Mouse (Mus musculus) midbrain, embryonic 11.5 days (tissue): Measurements from ENCODE around the gene Lbx2. TPM values are rescaled to one million over a fixed set of nuclear protein-coding genes. Genes with fewer than 3 reads are reported as not detected.
A peak's percentile ranks its signal among the peaks of the same experiment; 100 is the strongest.

Experiments used
- ATAC-seq: fragments of 200-750 bp; cut with Nextera tagmentation; 2 replicates; pipeline ENCODE4 v1.8.0; 2017; ENCODE audit warnings: moderate TSS enrichment, moderate library complexity; ENCODE audit not compliant: low FRiP score
- DNase-seq: peaks from one replicate; pipeline ENCODE4 v3.0.0; 2015; ENCODE audit warnings: low spot score; ENCODE audit errors: missing footprints
- H3K27ac ChIP-seq: fragments of 300-500 bp; sonication (generic); 2 replicates; pipeline ENCODE4 v1.5.1; 2014; ENCODE audit warnings: low read depth, low read length
- H3K27me3 ChIP-seq: fragments of 300-500 bp; sonication (generic); 2 replicates; pipeline ENCODE4 v1.6.1; 2014; ENCODE audit warnings: mild to moderate bottlenecking, low read length, moderate library complexity, mixed read lengths; ENCODE audit not compliant: control insufficient read depth, insufficient read depth
- H3K36me3 ChIP-seq: fragments of 300-500 bp; sonication (generic); 2 replicates; pipeline ENCODE4 v1.6.1; 2014; ENCODE audit warnings: mild to moderate bottlenecking, low read length, moderate library complexity, mixed read lengths; ENCODE audit not compliant: control insufficient read depth, insufficient read depth
- H3K4me1 ChIP-seq: fragments of 300-500 bp; sonication (generic); 2 replicates; pipeline ENCODE4 v1.6.1; 2014; ENCODE audit warnings: low read length; ENCODE audit not compliant: control insufficient read depth, insufficient read depth
- H3K4me2 ChIP-seq: fragments of 300-500 bp; sonication (generic); 2 replicates; pipeline ENCODE4 v1.6.1; 2014; ENCODE audit warnings: mild to moderate bottlenecking, moderate library complexity
- H3K4me3 ChIP-seq: fragments of 300-500 bp; sonication (generic); 2 replicates; pipeline ENCODE4 v1.5.1; 2014; ENCODE audit warnings: low read depth, low read length
- H3K9ac ChIP-seq: fragments of 300-500 bp; sonication (generic); 2 replicates; pipeline ENCODE4 v1.6.1; 2014; ENCODE audit warnings: low read length
- H3K9me3 ChIP-seq: fragments of 300-500 bp; sonication (generic); 2 replicates; pipeline ENCODE4 v1.6.1; 2016; ENCODE audit warnings: low read length; ENCODE audit not compliant: control insufficient read depth
- WGBS: fragments of 180-500 bp; shearing (Covaris S2); extraction: QIAGEN DNeasy Blood & Tissue Kit; methylation state at CpG from one replicate; pipeline ENCODE4 v1.1.7; 2014; 5-methylcytosine and 5-hydroxymethylcytosine counted together
- polyA plus RNA-seq: library from polyadenylated mRNA; unstranded; fragments of >200 nt; fragmentation: Nextera tagmentation; extraction: Ambion mirVana; gene quantifications from 2 replicates; pipeline ENCODE4 v1.2.1, GENCODE M21; 2014

The Lbx2 gene
- polyA plus RNA-seq, 1 experiment from 2014 or later = 0.44 TPM

DNA sequence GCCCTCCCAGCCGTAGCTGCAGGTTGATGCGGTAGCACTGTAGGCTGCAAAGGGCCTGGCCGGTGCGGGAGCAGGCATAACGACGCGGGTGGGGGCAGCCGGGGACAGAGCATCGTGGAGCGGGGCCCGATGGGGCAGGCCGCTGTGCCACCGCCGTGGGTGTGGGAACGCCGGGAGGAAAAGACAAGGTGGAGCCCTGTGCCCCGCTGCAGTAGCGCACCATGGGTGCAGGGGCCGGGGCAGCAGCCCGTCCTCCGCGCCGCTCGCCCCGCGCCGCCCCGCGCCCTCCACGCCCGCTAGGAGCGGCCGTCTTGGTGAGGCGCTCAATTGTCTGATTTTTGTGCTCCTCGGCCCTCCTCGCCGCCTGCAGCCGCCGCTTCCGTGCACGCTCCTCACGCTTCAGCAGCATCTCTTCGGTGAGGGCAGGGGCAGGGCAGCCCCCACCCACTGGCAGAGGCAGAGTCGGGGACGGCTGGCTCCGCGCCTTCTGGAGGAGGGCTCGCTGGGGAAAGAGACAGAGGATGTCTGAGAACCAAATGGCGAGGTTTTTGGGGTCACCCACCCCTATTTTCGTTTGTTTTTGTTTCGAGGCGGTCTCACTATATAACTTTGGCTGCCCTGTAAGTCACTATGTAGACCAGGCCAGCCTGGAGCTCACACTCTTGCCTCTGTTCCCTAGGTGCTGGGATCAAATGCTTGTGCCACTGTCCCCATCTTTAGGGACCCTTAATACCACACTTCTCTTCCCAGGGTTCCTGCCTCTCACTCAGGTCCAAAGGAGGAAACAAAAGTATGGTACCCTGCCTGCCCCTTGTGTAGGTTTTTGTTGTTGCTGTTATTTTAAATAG lies 35.9 kb downstream of the Lbx2 start:
- DNase-seq = no peak
- peak overlapping the region; percentile 98 for H3K9ac ChIP-seq
- ATAC-seq = no peak

DNA sequence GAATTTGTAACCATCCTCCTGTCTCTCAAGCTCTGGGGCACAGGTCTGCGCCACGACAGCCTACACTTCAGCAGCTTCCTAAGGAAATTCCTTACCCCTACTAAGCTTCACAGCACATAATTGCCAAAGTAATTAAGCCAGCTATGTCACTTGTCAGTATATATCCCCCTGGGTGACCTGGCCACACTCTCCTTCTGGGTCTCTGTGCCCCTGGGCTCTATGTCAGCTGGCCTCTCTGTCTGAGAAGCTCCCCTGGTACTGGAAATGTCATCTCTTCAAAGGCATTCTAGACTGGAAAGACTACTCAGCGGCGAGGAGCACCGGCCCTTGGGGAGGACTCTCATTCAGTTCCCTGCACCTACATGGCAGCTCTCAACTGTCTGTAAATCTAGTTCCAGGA lies 36.8 kb downstream of the Lbx2 start:
- H3K27ac ChIP-seq = no peak overlapping the region
- H3K9me3 ChIP-seq = no peaks in the 10 kb centered on the region
- H3K36me3 ChIP-seq = no peaks in the 10 kb centered on the region; the same call in 1 of the 2 replicates
- DNase-seq = no peak
- H3K4me2 ChIP-seq = peak overlapping the region; percentile 98
- no peak overlapping the region for H3K9ac ChIP-seq
- peak overlapping the region; percentile 79; the same call in 1 of the 2 replicates for H3K4me3 ChIP-seq
- peaks cover 36% of the 10 kb centered on the region for H3K4me1 ChIP-seq
- whole genome bisulfite sequencing = 86% methylated on average over 5 of the region's 5 CpGs
- no peaks in the 10 kb centered on the region for H3K27me3 ChIP-seq
- no peak for ATAC-seq

More for the DNA sequence above, 35.9 kb downstream of the Lbx2 start:
- WGBS = 3% methylated on average over 46 of the region's 52 CpGs
- peak overlapping the region; percentile 98 for H3K4me2 ChIP-seq
- H3K9me3 ChIP-seq = no peaks in the 10 kb centered on the region
- H3K4me3 ChIP-seq = peak overlapping the region; percentile 79
- H3K4me1 ChIP-seq = peaks cover 36% of the 10 kb centered on the region
- no peaks in the 10 kb centered on the region for H3K27me3 ChIP-seq
- no peaks in the 10 kb centered on the region; the same call in 1 of the 2 replicates for H3K36me3 ChIP-seq
- H3K27ac ChIP-seq = peak overlapping the region; percentile 97

DNA sequence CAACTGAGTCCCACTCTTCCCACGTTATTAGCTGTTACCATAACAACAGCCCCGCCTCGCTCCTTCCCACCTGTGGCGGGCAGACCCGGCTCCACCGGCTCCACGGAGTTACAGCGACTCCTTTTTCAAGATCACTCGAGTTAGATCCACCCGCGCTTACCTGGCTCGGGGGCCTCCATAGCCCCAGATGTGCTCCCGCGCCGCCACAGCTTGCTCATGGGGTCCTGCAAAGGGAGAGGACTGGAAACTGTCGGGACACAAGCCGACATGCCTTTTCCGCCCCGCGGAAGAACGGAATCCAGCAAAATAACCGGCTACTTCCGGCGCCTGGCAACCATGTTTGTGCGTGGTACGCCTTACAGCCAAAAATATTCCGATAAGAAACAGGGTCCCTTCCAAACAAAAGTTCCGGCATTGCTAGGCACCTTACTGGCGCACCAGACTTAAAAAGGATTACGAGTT lies 38.7 kb downstream of the Lbx2 start:
- ATAC-seq (peak; percentile 1; the same call in 1 of the 2 replicates), DNase-seq (peak; percentile 99)
- peaks cover 32% of the 10 kb centered on the region for H3K4me1 ChIP-seq
- H3K4me3 ChIP-seq = peak overlapping the region; percentile 72
- H3K36me3 ChIP-seq = no peaks in the 10 kb centered on the region
- peak overlapping the region; percentile 85 for H3K4me2 ChIP-seq
- H3K27me3 ChIP-seq = no peaks in the 10 kb centered on the region
- under 1% methylated on average over 30 of the region's 30 CpGs for WGBS
- peak overlapping the region; percentile 80 for H3K9ac ChIP-seq
- H3K27ac ChIP-seq = peak overlapping the region; percentile 48; the same call in 1 of the 2 replicates
- H3K9me3 ChIP-seq = no peaks in the 10 kb centered on the region

DNA sequence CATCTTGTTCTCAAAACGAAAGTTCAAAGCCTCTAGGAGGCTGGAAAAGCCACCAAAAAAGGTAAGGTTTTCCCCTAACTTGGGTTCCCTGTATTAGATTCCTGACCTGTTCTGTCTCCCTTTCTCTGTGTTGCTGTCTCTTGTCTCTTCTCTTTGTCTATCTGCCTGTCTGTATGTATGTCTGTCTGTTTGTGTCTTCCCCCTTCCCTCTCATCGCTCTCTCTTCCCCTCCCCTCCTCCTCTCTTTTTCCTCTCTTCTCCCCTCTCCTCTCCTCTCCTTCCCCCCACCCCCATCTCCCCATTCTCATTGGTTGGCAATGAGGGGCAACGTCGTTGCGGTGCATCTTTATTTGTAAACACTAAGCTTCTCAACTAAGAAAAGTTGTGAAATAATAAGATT lies 39.2 kb downstream of the Lbx2 start, which contains the start of gene Ino80b:
Gene Ino80b, minus strand, starts transcription at position 101 of the 400 bp plus-strand sequence.
- 30% methylated on average over 5 of the region's 5 CpGs for WGBS
- Histone ChIP-seq H3K4me1 (peaks cover 27% of the 10 kb centered on the region), H3K36me3 (no peaks in the 10 kb centered on the region), H3K9me3 (no peaks in the 10 kb centered on the region), H3K9ac (peak within 1 kb of the TSS; percentile 80), H3K27me3 (no peaks in the 10 kb centered on the region), H3K4me2 (peak within 1 kb of the TSS; percentile 85), H3K27ac (peak within 1 kb of the TSS; percentile 48; the same call in 1 of the 2 replicates), H3K4me3 (peak within 1 kb of the TSS; percentile 72)
- no peak for ATAC-seq
- no peak for DNase-seq

DNA sequence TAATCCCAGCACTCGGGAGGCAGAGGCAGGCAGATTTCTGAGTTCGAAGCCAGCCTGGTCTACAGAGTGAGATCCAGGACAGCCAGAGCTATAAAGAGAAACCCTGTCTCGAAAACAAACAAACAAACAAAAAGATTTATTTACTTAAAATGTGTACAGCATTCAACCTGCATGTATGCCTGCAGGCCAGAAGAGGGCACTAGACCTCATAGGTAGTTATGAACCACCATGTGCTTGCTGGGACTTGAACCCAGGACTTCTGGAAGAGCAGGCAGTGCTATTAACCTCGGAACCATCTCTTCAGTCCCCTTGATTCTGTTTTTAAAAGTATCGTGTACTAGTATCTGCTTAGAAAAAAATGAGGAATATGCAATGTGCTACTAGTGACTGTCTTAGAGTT lies 41.3 kb downstream of the Lbx2 start:
- H3K4me3 ChIP-seq = no peak overlapping the region
- H3K9me3 ChIP-seq = no peaks in the 10 kb centered on the region
- H3K27me3 ChIP-seq = no peaks in the 10 kb centered on the region
- no peak overlapping the region for H3K9ac ChIP-seq
- H3K4me1 ChIP-seq = peaks cover 20% of the 10 kb centered on the region
- 94% methylated on average over 5 of the region's 5 CpGs for WGBS
- no peak for ATAC-seq
- no peaks in the 10 kb centered on the region for H3K36me3 ChIP-seq
- H3K27ac ChIP-seq = no peak overlapping the region
- no peak for DNase-seq
- H3K4me2 ChIP-seq = no peak overlapping the region

DNA sequence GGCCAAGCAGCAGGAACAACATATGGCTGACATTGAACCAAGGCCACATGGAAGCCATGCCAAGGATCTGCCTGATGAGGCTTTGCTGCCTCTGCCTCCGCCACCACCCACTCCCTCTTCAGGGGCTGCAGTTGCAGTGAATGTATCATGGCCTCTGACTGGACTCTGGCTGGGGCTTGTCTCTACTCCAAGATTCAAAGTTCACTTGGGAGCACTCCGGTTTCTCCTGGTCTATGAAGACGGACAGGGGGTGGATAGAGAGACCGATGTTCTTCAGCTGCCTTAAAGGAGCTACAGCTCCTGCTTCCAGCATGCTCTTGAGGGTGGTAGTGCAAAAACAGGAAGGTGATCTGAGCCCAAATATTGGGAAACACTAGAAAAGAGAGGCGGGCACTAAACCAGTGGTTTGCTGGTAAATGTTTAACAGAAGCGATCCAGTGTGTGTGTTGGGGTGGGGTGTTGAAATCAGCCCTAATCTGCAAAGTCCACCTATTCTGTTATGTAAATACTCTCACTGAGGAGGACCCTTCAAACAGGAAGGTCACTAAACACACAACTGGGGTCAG lies 45.4 kb downstream of the Lbx2 start:
- Histone ChIP-seq H3K27me3 (peaks cover 7% of the 10 kb centered on the region), H3K9me3 (no peaks in the 10 kb centered on the region), H3K4me2 (no peak overlapping the region), H3K4me1 (peaks cover 12% of the 10 kb centered on the region), H3K27ac (no peak overlapping the region), H3K4me3 (no peak overlapping the region), H3K36me3 (no peaks in the 10 kb centered on the region), H3K9ac (no peak overlapping the region)
- DNase-seq = no peak
- WGBS = 85% methylated on average over 6 of the region's 6 CpGs
- no peak for ATAC-seq

GRCm38 (mm10) chr6:83132176-83132919 lies 46.2 kb downstream of the Lbx2 start:
- WGBS = 88% methylated on average over 9 of the region's 9 CpGs
- DNase-seq = no peak
- Histone ChIP-seq H3K27ac (no peak overlapping the region), H3K4me3 (no peak overlapping the region), H3K36me3 (no peaks in the 10 kb centered on the region), H3K4me2 (no peak overlapping the region), H3K27me3 (peaks cover 7% of the 10 kb centered on the region), H3K4me1 (peaks cover 20% of the 10 kb centered on the region), H3K9ac (no peak overlapping the region), H3K9me3 (no peaks in the 10 kb centered on the region)
- ATAC-seq = no peak

DNA sequence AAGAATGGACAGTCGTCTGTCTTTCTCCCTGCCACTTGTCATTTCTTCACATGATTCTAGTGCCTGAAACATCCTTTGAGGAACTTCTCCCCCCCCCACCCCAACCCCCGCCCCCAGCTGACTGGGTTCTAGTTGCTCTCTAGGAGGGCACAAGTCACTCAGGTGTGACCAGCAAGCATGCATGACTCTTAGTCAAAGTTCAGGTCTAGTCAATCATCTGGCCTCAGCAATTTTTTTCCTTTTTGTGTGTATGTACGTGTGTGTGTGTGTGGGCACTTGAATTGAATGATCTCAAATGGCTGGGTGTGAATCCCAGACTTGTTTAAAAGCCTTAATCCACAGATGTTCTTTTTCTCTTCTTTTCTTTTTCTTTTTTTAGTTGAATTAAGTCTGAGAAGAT lies 48.1 kb downstream of the Lbx2 start:
- no peaks in the 10 kb centered on the region for H3K9me3 ChIP-seq
- peaks cover 7% of the 10 kb centered on the region for H3K27me3 ChIP-seq
- DNase-seq = no peak
- H3K4me2 ChIP-seq = no peak overlapping the region
- H3K4me1 ChIP-seq = peaks cover 32% of the 10 kb centered on the region
- 60% methylated on average over 3 of the region's 3 CpGs for WGBS
- H3K4me3 ChIP-seq = no peak overlapping the region
- no peak overlapping the region for H3K9ac ChIP-seq
- no peaks in the 10 kb centered on the region for H3K36me3 ChIP-seq
- ATAC-seq = no peak
- H3K27ac ChIP-seq = no peak overlapping the region
